Mouse (Mus musculus) heart, adult 2 months (tissue): Measurements from ENCODE around the gene Ubac1. TPM values are rescaled to one million over a fixed set of nuclear protein-coding genes. Genes with fewer than 3 reads are reported as not detected.

Experiments
- DNase-seq, 2 experiments: peaks; one replicate each; pipeline ENCODE4 v3.0.0; 2021
- H3K27ac ChIP-seq: fragments of 200-600 bp; 2 replicates; pipeline ENCODE4 v1.8.1; 2022
- H3K27me3 ChIP-seq: fragments of 200-500 bp; 2 replicates; pipeline ENCODE4 v1.6.1; 2012; ENCODE audit warnings: mild to moderate bottlenecking, low read length, inconsistent platforms, mixed read lengths; ENCODE audit not compliant: control insufficient read depth, insufficient read depth
- H3K36me3 ChIP-seq: fragments of 200-500 bp; 2 replicates; pipeline ENCODE4 v1.6.1; 2012; ENCODE audit warnings: low read length, inconsistent platforms; ENCODE audit not compliant: control insufficient read depth, insufficient read depth
- H3K4me1 ChIP-seq: fragments of 200-500 bp; 2 replicates; pipeline ENCODE4 v1.6.1; 2011; ENCODE audit warnings: low read length; ENCODE audit not compliant: control insufficient read depth, insufficient read depth
- H3K4me3 ChIP-seq: fragments of 200-600 bp; 2 replicates; pipeline ENCODE4 v1.8.1; 2022
- H3K79me2 ChIP-seq: fragments of 200-500 bp; replicated peaks from 2 replicates; pipeline ENCODE4 v1.6.1; 2012; ENCODE audit warnings: mild to moderate bottlenecking, inconsistent platforms, low read length, moderate library complexity, mixed read lengths; ENCODE audit not compliant: control insufficient read depth, insufficient read depth
- H3K9ac ChIP-seq: fragments of 200-500 bp; 2 replicates; pipeline ENCODE4 v1.6.1; 2012; ENCODE audit warnings: low read depth, mild to moderate bottlenecking, control low read depth, inconsistent platforms, low read length, mixed read lengths
- CTCF ChIP-seq: fragments of 200-600 bp; IDR thresholded peaks from 2 replicates; pipeline ENCODE4 v1.8.1; 2022; ENCODE audit warnings: antibody characterized with exemption, mild to moderate bottlenecking, moderate library complexity
- EP300 ChIP-seq: fragments of 200-500 bp; IDR thresholded peaks from 2 replicates; pipeline ENCODE4 v1.6.1; 2011; ENCODE audit warnings: low read depth, low read length, control low read depth; ENCODE audit not compliant: insufficient read depth
- POLR2A ChIP-seq: fragments of 200-500 bp; IDR thresholded peaks from 2 replicates; pipeline ENCODE4 v1.6.1; 2011; ENCODE audit warnings: mild to moderate bottlenecking, low read depth, low read length, control low read depth; ENCODE audit not compliant: insufficient read depth
- WGBS: fragments of 180-500 bp; shearing (Covaris S2); methylation state at CpG from one replicate; pipeline ENCODE4 v1.1.7; 2018; 5-methylcytosine and 5-hydroxymethylcytosine counted together
- intact Hi-C: fragments of 180-260 bp; cut with DNase I; formaldehyde crosslinking; loops from one replicate; pipeline ENCODE4 v1.15.1; 2025
- polyA plus RNA-seq: library from polyadenylated mRNA; depleted of rRNA; stranded (reverse); fragments of >200 nt; gene quantifications from 2 replicates; pipeline ENCODE4 v1.2.3, GENCODE M21; 2012
- total RNA-seq, 2 experiments: library from RNA; stranded (reverse); gene quantifications; 2 replicates each; pipeline ENCODE4 v1.2.3; 2021

Gene Ubac1
- total and polyA plus RNA-seq, 3 experiments, result 86.3 to 116 (median 92.0) TPM

GRCm38 (mm10) chr2:25987817-25988216, 33.7 kb downstream of the Ubac1 start:
- Histone ChIP-seq H3K27ac (no peak overlapping the region), H3K4me3 (no peak overlapping the region), H3K4me1 (no peaks in the 10 kb centered on the region; the same call in 1 of the 2 replicates), H3K79me2 (no peaks in the 10 kb centered on the region), H3K36me3 (no peaks in the 10 kb centered on the region), H3K9ac (no peak overlapping the region), H3K27me3 (no peaks in the 10 kb centered on the region)
- intact Hi-C loops, result no loop called here
- no peak for DNase-seq
- TF ChIP-seq EP300, result no peak
- whole genome bisulfite sequencing, result 70% methylated on average over 6 of the region's 6 CpGs

- Histone ChIP-seq H3K79me2 (no peaks in the 10 kb centered on the region), H3K4me1 (peaks cover 1% of the 10 kb centered on the region; the same call in 1 of the 2 replicates), H3K27me3 (no peaks in the 10 kb centered on the region), H3K27ac (no peak overlapping the region), H3K9ac (no peak overlapping the region), H3K4me3 (no peak overlapping the region), H3K36me3 (no peaks in the 10 kb centered on the region)
- DNase-seq, result no peak
- TF ChIP-seq POLR2A (no peak), EP300 (no peak), CTCF (no peak)
- WGBS, result 70% methylated on average over 5 of the region's 5 CpGs
- intact Hi-C loops, result no loop called here
Measured at GRCm38 (mm10) chr2:25986601-25987000, 34.9 kb downstream of the Ubac1 start.

GRCm38 (mm10) chr2:25983159-25983907, 38.2 kb downstream of the Ubac1 start, which contains the start of gene Camsap1:
TSS of gene Camsap1 (minus strand) at chr2:25983282.
- WGBS, result under 1% methylated on average over 63 of the region's 64 CpGs
- no peaks in the 10 kb centered on the region for H3K27me3 ChIP-seq
- intact Hi-C loops, result loop anchor here (2.0 to 5.0 kb wide), 2 partner anchors 37 to 159 kb away; partner anchors contain the start of gene Ubac1
- peak; percentile 98 to 100 for DNase-seq
- peak within 1 kb of the TSS; percentile 97 for H3K9ac ChIP-seq
- 0 out of 2 replicates have a peak, but pooled peaks have one; percentile 40 for TF ChIP-seq POLR2A
- no peak; the same call in 1 of the 2 replicates for TF ChIP-seq EP300
- H3K27ac ChIP-seq, result peak within 1 kb of the TSS; percentile 67
- H3K4me3 ChIP-seq, result peak within 1 kb of the TSS; percentile 67
- peaks cover 3% of the 10 kb centered on the region for H3K36me3 ChIP-seq
- peaks cover 5% of the 10 kb centered on the region for H3K4me1 ChIP-seq
- H3K79me2 ChIP-seq, result peaks cover 2% of the 10 kb centered on the region; the same call in 1 of the 2 replicates

- H3K79me2 ChIP-seq, result peaks cover 2% of the 10 kb centered on the region
- TF ChIP-seq POLR2A (no peak), EP300 (no peak), CTCF (no peak)
- H3K27me3 ChIP-seq, result no peaks in the 10 kb centered on the region
- intact Hi-C loops, result loop anchor here (2.0 to 5.0 kb wide), 2 partner anchors 38 to 160 kb away; partner anchors contain the start of gene Ubac1
- under 1% methylated on average over 75 of the region's 76 CpGs for WGBS
- peaks cover 6% of the 10 kb centered on the region for H3K36me3 ChIP-seq
- H3K4me3 ChIP-seq, result peak overlapping the region; percentile 67
- H3K27ac ChIP-seq, result peak overlapping the region; percentile 67
- no peak for DNase-seq
- H3K9ac ChIP-seq, result peak overlapping the region; percentile 97
- peaks cover 5% of the 10 kb centered on the region for H3K4me1 ChIP-seq
Measured at GRCm38 (mm10) chr2:25982426-25983091, 39.0 kb downstream of the Ubac1 start.

- peak overlapping the region; percentile 67; the same call in 1 of the 2 replicates for H3K27ac ChIP-seq
- intact Hi-C loops, result loop anchor here (2.0 to 5.0 kb wide), 2 partner anchors 39 to 160 kb away; partner anchors contain the start of gene Ubac1
Measured at GRCm38 (mm10) chr2:25982052-25982425, 39.5 kb downstream of the Ubac1 start.

More at GRCm38 (mm10) chr2:25982052-25982425, 39.5 kb downstream of the Ubac1 start:
- peak; percentile 61 to 64 for DNase-seq
- Histone ChIP-seq H3K9ac (peak overlapping the region; percentile 97), H3K36me3 (peaks cover 6% of the 10 kb centered on the region), H3K4me1 (peaks cover 5% of the 10 kb centered on the region), H3K27me3 (no peaks in the 10 kb centered on the region), H3K4me3 (peak overlapping the region; percentile 67), H3K79me2 (peaks cover 2% of the 10 kb centered on the region)
- WGBS, result 2% methylated on average over 16 of the region's 16 CpGs
- TF ChIP-seq POLR2A (no peak), CTCF (no peak), EP300 (no peak)
